Mouse (Mus musculus): ENCODE data around the gene E330017A01Rik. TPM values are rescaled to one million over a fixed set of nuclear protein-coding genes. Genes with fewer than 3 reads are reported as not detected.
"Not testable (repeated sequence)": the region's sequence is repeated elsewhere in the genome, so short reads cannot be mapped to it uniquely, and the experiment has no call there.

Gene E330017A01Rik
- polyA plus RNA-seq, 1 experiment from 2014 or later: not detected

- DNase-seq (ENCODE audit: extremely low spot score, low spot score): no peak
- WGBS: 76% methylated on average over 8 of the region's 8 CpGs
- no peaks in the 10 kb centered on the region for H3K27me3 ChIP-seq (ENCODE audit: poor library complexity, severe bottlenecking)
- no peaks in the 10 kb centered on the region for H3K9me3 ChIP-seq
- peaks cover 34% of the 10 kb centered on the region for H3K36me3 ChIP-seq (replicated peaks)
- H3K4me1 ChIP-seq: peaks cover 16% of the 10 kb centered on the region
- peak overlapping the region; percentile 92; the same call in 1 of the 2 replicates for H3K27ac ChIP-seq
- peak overlapping the region; percentile 96 for H3K4me3 ChIP-seq
Observed at GRCm38 (mm10) chr16:58671212-58671985, 32.9 kb upstream of the E330017A01Rik start.

- H3K27ac ChIP-seq: peak overlapping the region; percentile 92
- H3K9me3 ChIP-seq: no peaks in the 10 kb centered on the region
- DNase-seq (ENCODE audit: extremely low spot score, low spot score): no peak
- under 1% methylated on average over 25 of the region's 25 CpGs for WGBS
- peaks cover 26% of the 10 kb centered on the region for H3K36me3 ChIP-seq (replicated peaks)
- no peaks in the 10 kb centered on the region for H3K27me3 ChIP-seq (ENCODE audit: poor library complexity, severe bottlenecking)
- H3K4me1 ChIP-seq: peaks cover 16% of the 10 kb centered on the region
- H3K4me3 ChIP-seq: peak overlapping the region; percentile 96
Observed at GRCm38 (mm10) chr16:58670643-58671042, 32.1 kb upstream of the E330017A01Rik start.

GRCm38 (mm10) chr16:58669917-58670630 is 31.5 kb upstream of the E330017A01Rik start, which contains the start of gene Cpox:
TSS of gene Cpox (plus strand) at chr16:58670292.
- Histone ChIP-seq H3K4me1 (peaks cover 16% of the 10 kb centered on the region), H3K27me3 (ENCODE audit: poor library complexity, severe bottlenecking) (no peaks in the 10 kb centered on the region), H3K4me3 (peak within 1 kb of the TSS; percentile 96), H3K9me3 (no peaks in the 10 kb centered on the region), H3K27ac (peak within 1 kb of the TSS; percentile 92), H3K36me3 (replicated peaks) (peaks cover 22% of the 10 kb centered on the region)
- under 1% methylated on average over 51 of the region's 51 CpGs for WGBS
- peak; percentile 79 for DNase-seq (ENCODE audit: extremely low spot score, low spot score)

GRCm38 (mm10) chr16:58669264-58669663 is 30.7 kb upstream of the E330017A01Rik start:
- Histone ChIP-seq H3K36me3 (replicated peaks) (peaks cover 14% of the 10 kb centered on the region), H3K4me1 (peaks cover 16% of the 10 kb centered on the region), H3K27me3 (ENCODE audit: poor library complexity, severe bottlenecking) (no peaks in the 10 kb centered on the region), H3K27ac (peak overlapping the region; percentile 92), H3K4me3 (peak overlapping the region; percentile 96; the same call in 1 of the 2 replicates), H3K9me3 (no peaks in the 10 kb centered on the region)
- no peak for DNase-seq (ENCODE audit: extremely low spot score, low spot score)
- WGBS: 76% methylated on average over 5 of the region's 5 CpGs

GRCm38 (mm10) chr16:58668586-58668985 is 30.0 kb upstream of the E330017A01Rik start:
- H3K27ac ChIP-seq: no peak overlapping the region
- no peaks in the 10 kb centered on the region for H3K27me3 ChIP-seq (ENCODE audit: poor library complexity, severe bottlenecking)
- no peak for DNase-seq (ENCODE audit: extremely low spot score, low spot score)
- WGBS: 88% methylated on average over 3 of the region's 3 CpGs
- no peaks in the 10 kb centered on the region for H3K9me3 ChIP-seq
- H3K4me1 ChIP-seq: peaks cover 16% of the 10 kb centered on the region
- no peak overlapping the region for H3K4me3 ChIP-seq
- H3K36me3 ChIP-seq (replicated peaks): peaks cover 7% of the 10 kb centered on the region

GRCm38 (mm10) chr16:58666681-58667080 is 28.1 kb upstream of the E330017A01Rik start:
- not testable (repeated sequence) for H3K36me3 ChIP-seq (replicated peaks); H3K9me3 ChIP-seq; H3K4me3 ChIP-seq; H3K27ac ChIP-seq; H3K27me3 ChIP-seq (ENCODE audit: poor library complexity, severe bottlenecking); DNase-seq (ENCODE audit: extremely low spot score, low spot score)
- 83% methylated on average over 3 of the region's 3 CpGs for WGBS
- peaks cover 16% of the 10 kb centered on the region for H3K4me1 ChIP-seq

- not testable (repeated sequence) for H3K4me1 ChIP-seq; H3K36me3 ChIP-seq (replicated peaks); H3K9me3 ChIP-seq; H3K27ac ChIP-seq; H3K4me3 ChIP-seq; DNase-seq (ENCODE audit: extremely low spot score, low spot score); H3K27me3 ChIP-seq (ENCODE audit: poor library complexity, severe bottlenecking)
Observed at GRCm38 (mm10) chr16:58665137-58665536, 26.6 kb upstream of the E330017A01Rik start.

GRCm38 (mm10) chr16:58663816-58664215 is 25.3 kb upstream of the E330017A01Rik start:
- Histone ChIP-seq H3K4me1 (no peaks in the 10 kb centered on the region), H3K27me3 (ENCODE audit: poor library complexity, severe bottlenecking) (no peaks in the 10 kb centered on the region), H3K27ac (no peak overlapping the region), H3K9me3 (no peaks in the 10 kb centered on the region), H3K36me3 (replicated peaks) (no peaks in the 10 kb centered on the region), H3K4me3 (no peak overlapping the region)
- no peak for DNase-seq (ENCODE audit: extremely low spot score, low spot score)
- 86% methylated on average over 2 of the region's 2 CpGs for WGBS

- Histone ChIP-seq H3K27me3 (ENCODE audit: poor library complexity, severe bottlenecking) (no peaks in the 10 kb centered on the region), H3K36me3 (replicated peaks) (no peaks in the 10 kb centered on the region), H3K27ac (no peak overlapping the region), H3K9me3 (no peaks in the 10 kb centered on the region), H3K4me1 (no peaks in the 10 kb centered on the region), H3K4me3 (no peak overlapping the region)
- no peak for DNase-seq (ENCODE audit: extremely low spot score, low spot score)
- 87% methylated on average over 5 of the region's 5 CpGs for WGBS
Observed at GRCm38 (mm10) chr16:58663021-58663420, 24.5 kb upstream of the E330017A01Rik start.

GRCm38 (mm10) chr16:58662287-58662791 is 23.8 kb upstream of the E330017A01Rik start:
- no peak for DNase-seq (ENCODE audit: extremely low spot score, low spot score)
- no peak overlapping the region for H3K27ac ChIP-seq
- no peak overlapping the region for H3K4me3 ChIP-seq
- no peaks in the 10 kb centered on the region for H3K4me1 ChIP-seq
- H3K36me3 ChIP-seq (replicated peaks): no peaks in the 10 kb centered on the region
- no peaks in the 10 kb centered on the region for H3K27me3 ChIP-seq (ENCODE audit: poor library complexity, severe bottlenecking)
- no peaks in the 10 kb centered on the region for H3K9me3 ChIP-seq

- Histone ChIP-seq H3K4me3 (no peak overlapping the region), H3K27me3 (ENCODE audit: poor library complexity, severe bottlenecking) (no peaks in the 10 kb centered on the region), H3K36me3 (replicated peaks) (no peaks in the 10 kb centered on the region), H3K9me3 (no peaks in the 10 kb centered on the region), H3K27ac (no peak overlapping the region), H3K4me1 (no peaks in the 10 kb centered on the region)
- WGBS: 87% methylated on average over 5 of the region's 5 CpGs
- DNase-seq (ENCODE audit: extremely low spot score, low spot score): no peak
Observed at GRCm38 (mm10) chr16:58661826-58662225, 23.3 kb upstream of the E330017A01Rik start.

GRCm38 (mm10) chr16:58658668-58659067 is 20.1 kb upstream of the E330017A01Rik start:
- no peaks in the 10 kb centered on the region for H3K27me3 ChIP-seq (ENCODE audit: poor library complexity, severe bottlenecking)
- H3K4me3 ChIP-seq: no peak overlapping the region
- no peaks in the 10 kb centered on the region for H3K9me3 ChIP-seq
- no peaks in the 10 kb centered on the region for H3K4me1 ChIP-seq
- H3K27ac ChIP-seq: no peak overlapping the region
- H3K36me3 ChIP-seq (replicated peaks): no peaks in the 10 kb centered on the region
- 86% methylated on average over 6 of the region's 6 CpGs for WGBS
- DNase-seq (ENCODE audit: extremely low spot score, low spot score): no peak

GRCm38 (mm10) chr16:58656526-58656925 is 18.0 kb upstream of the E330017A01Rik start:
- Histone ChIP-seq H3K4me1 (no peaks in the 10 kb centered on the region), H3K27ac (no peak overlapping the region), H3K36me3 (replicated peaks) (no peaks in the 10 kb centered on the region), H3K27me3 (ENCODE audit: poor library complexity, severe bottlenecking) (no peaks in the 10 kb centered on the region), H3K9me3 (no peaks in the 10 kb centered on the region), H3K4me3 (no peak overlapping the region)
- 83% methylated on average over 4 of the region's 4 CpGs for WGBS
- no peak for DNase-seq (ENCODE audit: extremely low spot score, low spot score)

All from forebrain, embryonic 10.5 days (tissue).